Mouse (Mus musculus) erythroblast, embryonic 14.5 days (primary cell): Measurements from ENCODE around the gene Ppp1r2.

Experiments used
- GATA1 ChIP-seq: IDR thresholded peaks from 2 replicates; pipeline ENCODE4 v1.6.1; 2012; ENCODE audit warnings: low read length, inconsistent platforms, mixed read lengths
- TAL1 ChIP-seq: IDR thresholded peaks from 3 replicates; pipeline ENCODE4 v1.6.1; 2012; ENCODE audit warnings: low read length, inconsistent platforms, mixed read lengths

DNA sequence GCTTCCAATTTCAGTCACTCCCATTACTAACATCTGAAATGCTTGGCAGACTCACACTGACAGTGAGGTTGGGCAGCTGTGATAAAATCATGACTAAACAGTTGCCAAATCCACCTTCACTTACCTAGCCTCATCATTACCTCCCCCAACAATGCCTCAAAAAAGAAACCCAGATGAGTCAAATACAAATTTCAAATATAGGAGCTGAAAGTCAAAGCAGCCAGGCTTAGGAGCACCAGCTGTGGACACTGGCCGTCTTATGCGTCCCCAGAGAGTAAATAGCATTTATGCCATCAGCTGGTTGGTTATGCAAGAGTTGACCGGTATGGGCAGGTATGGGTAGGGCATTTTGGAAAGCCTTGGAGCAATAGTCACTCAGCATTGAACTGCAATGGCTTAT lies 25.7 kb downstream of the Ppp1r2 start:
- TF ChIP-seq GATA1 (no peak), TAL1 (no peak)
